Mouse (Mus musculus) stomach, postnatal 0 days (tissue): ENCODE measurements around the gene Cwc25.

ENCODE experiments used
- CTCF ChIP-seq: IDR thresholded peaks from 2 replicates; pipeline ENCODE4 v1.5.1; 2016; ENCODE audit warnings: antibody characterized with exemption, low read depth, mild to moderate bottlenecking, moderate library complexity
- EP300 ChIP-seq: optimal IDR thresholded peaks from 2 replicates; pipeline ENCODE3; 2016; ENCODE audit warnings: antibody characterized with exemption

GRCm38 (mm10) chr11:97805662-97806612 lies 39.6 kb upstream of the Cwc25 start:
- no peak for TF ChIP-seq CTCF
- TF ChIP-seq EP300: no peak
